Mouse (Mus musculus) olfactory bulb, adult 2 months (tissue): ENCODE measurements around the gene Lbhd1.

Source experiments
- CTCF ChIP-seq: fragments of 200-500 bp; IDR thresholded peaks from 2 replicates; pipeline ENCODE4 v1.5.1; 2012; ENCODE audit warnings: low read depth, mild to moderate bottlenecking, low read length, moderate library complexity; ENCODE audit not compliant: insufficient read depth
- POLR2A ChIP-seq: fragments of 200-500 bp; IDR thresholded peaks from 2 replicates; pipeline ENCODE4 v1.6.1; 2012; ENCODE audit warnings: mild to moderate bottlenecking, low read depth, low read length, moderate library complexity; ENCODE audit not compliant: insufficient read depth

GRCm38 (mm10) chr19:8887585-8888463 lies 4.3 kb downstream of the Lbhd1 start:
- TF ChIP-seq CTCF (no peak), POLR2A (no peak)
